Mouse (Mus musculus) C2C12 (cell line): ENCODE measurements around the gene Klhdc7b.

ENCODE experiments used
- CTCF ChIP-seq: IDR thresholded peaks from one replicate; pipeline ENCODE4 v1.5.1; 2011; ENCODE audit not compliant: control insufficient read depth, insufficient read depth, insufficient read length
- FOSL1 ChIP-seq: IDR thresholded peaks from one replicate; pipeline ENCODE4 v1.8.0; 2011; ENCODE audit warnings: mild to moderate bottlenecking, low read length; ENCODE audit not compliant: poor library complexity, insufficient read depth, severe bottlenecking
- MAX ChIP-seq: IDR thresholded peaks from one replicate; pipeline ENCODE4 v1.6.1; 2011; ENCODE audit warnings: mild to moderate bottlenecking, control low read depth
- USF1 ChIP-seq: IDR thresholded peaks from one replicate; pipeline ENCODE4 v1.6.1; 2011; ENCODE audit warnings: low read depth, mild to moderate bottlenecking, control low read depth, moderate library complexity

DNA sequence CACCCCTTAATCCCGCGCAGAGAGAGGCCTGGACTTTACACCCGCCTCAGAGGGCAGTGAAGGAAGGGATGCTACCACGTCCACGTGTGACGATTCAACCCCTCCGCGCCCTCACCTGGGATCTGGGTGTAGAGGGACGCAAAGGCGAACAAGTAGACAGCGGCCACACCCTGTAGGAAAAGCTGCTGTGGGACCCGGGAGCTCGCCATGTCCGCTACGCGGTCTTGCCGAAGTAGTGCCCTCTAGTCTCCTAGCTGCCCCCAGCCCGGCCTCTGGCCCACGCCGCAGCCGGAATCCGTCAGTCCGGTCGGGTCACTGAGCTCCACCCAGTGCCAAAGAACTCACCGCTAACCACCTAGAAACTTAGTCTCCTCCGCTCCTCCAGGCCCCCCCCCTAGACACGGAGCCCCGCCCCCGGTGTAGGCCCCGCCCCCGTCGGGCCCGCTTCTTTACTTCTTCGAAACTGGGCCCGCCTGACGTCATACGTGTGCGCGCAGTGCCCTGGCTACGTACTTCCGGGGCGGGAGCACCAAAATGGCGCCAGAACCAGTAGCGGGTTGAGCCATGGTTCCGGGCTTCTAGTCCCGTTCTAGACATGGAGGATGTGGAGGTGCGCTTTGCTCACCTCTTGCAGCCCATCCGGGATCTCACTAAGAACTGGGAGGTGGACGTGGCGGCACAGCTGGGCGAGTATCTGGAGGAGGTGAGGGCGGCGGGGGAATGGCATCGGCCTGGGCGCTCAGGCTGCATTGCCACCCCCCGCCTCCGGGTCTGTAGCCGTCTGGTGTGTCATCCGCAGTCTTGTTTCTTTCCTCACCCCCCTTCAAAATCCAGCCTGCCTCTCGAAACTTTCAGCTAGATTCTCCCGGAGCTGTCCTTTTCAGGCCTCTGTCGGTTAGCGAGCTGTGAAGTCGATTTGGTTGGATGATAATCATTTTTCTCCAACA, 29.2 kb upstream of the Klhdc7b start, which contains the start of the genes Lmf2 and Ncaph2:
- TF ChIP-seq CTCF (no peak), USF1 (no peak), MAX (no peak), FOSL1 (no peak)
